Mouse (Mus musculus): ENCODE measurements at regions not wholly inside any gene's neighbourhood (a gene's known extent, or its start where the extent isn't known, plus 50 kb on each side); places are given as distances from the start of the nearest gene placed in this dataset.
A peak's percentile ranks its signal among the peaks of the same experiment; 100 is the strongest.

- H3K9ac ChIP-seq (ENCODE audit: low read depth, low read length): no peak overlapping the region
- no peak overlapping the region for H3K27ac ChIP-seq (ENCODE audit: low read length)
- no peak for ATAC-seq
- WGBS: 89% methylated on average over 5 of the region's 5 CpGs
- no peak overlapping the region for H3K4me3 ChIP-seq (ENCODE audit: low read depth, low read length)
- H3K4me2 ChIP-seq (ENCODE audit: low read length): no peak overlapping the region
- H3K36me3 ChIP-seq (ENCODE audit: control insufficient read depth, insufficient read depth, low read length): no peaks in the 10 kb centered on the region
- no peaks in the 10 kb centered on the region for H3K27me3 ChIP-seq (ENCODE audit: control insufficient read depth, insufficient read depth, low read depth, low read length)
- peaks cover 12% of the 10 kb centered on the region for H3K4me1 ChIP-seq (ENCODE audit: control insufficient read depth, insufficient read depth, low read length)
- H3K9me3 ChIP-seq (replicated peaks; ENCODE audit: control insufficient read depth, low read length, poor library complexity, severe bottlenecking): no peaks in the 10 kb centered on the region
Observed at GRCm38 (mm10) chr2:28365756-28366155, 80.8 kb upstream of the Ppp1r26 start.

- Histone ChIP-seq H3K4me2 (ENCODE audit: low read length) (no peak overlapping the region), H3K27me3 (ENCODE audit: control insufficient read depth, insufficient read depth, low read depth, low read length) (no peaks in the 10 kb centered on the region), H3K9ac (ENCODE audit: low read depth, low read length) (no peak overlapping the region), H3K9me3 (replicated peaks; ENCODE audit: control insufficient read depth, low read length, poor library complexity, severe bottlenecking) (no peaks in the 10 kb centered on the region), H3K4me1 (ENCODE audit: control insufficient read depth, insufficient read depth, low read length) (peaks cover 19% of the 10 kb centered on the region), H3K27ac (ENCODE audit: low read length) (no peak overlapping the region), H3K4me3 (ENCODE audit: low read depth, low read length) (no peak overlapping the region), H3K36me3 (ENCODE audit: control insufficient read depth, insufficient read depth, low read length) (no peaks in the 10 kb centered on the region)
- WGBS: 19% methylated on average over 3 of the region's 3 CpGs
- ATAC-seq: no peak
Observed at GRCm38 (mm10) chr2:28374838-28375237, 71.8 kb upstream of the Ppp1r26 start.

GRCm38 (mm10) chr2:28377948-28378822, 68.4 kb upstream of the Ppp1r26 start:
- H3K4me3 ChIP-seq (ENCODE audit: low read depth, low read length): no peak overlapping the region
- H3K36me3 ChIP-seq (ENCODE audit: control insufficient read depth, insufficient read depth, low read length): no peaks in the 10 kb centered on the region
- 83% methylated on average over 9 of the region's 9 CpGs for WGBS
- H3K27ac ChIP-seq (ENCODE audit: low read length): no peak overlapping the region
- H3K27me3 ChIP-seq (ENCODE audit: control insufficient read depth, insufficient read depth, low read depth, low read length): no peaks in the 10 kb centered on the region
- H3K4me1 ChIP-seq (ENCODE audit: control insufficient read depth, insufficient read depth, low read length): peaks cover 8% of the 10 kb centered on the region; the same call in 1 of the 2 replicates
- no peak overlapping the region for H3K9ac ChIP-seq (ENCODE audit: low read depth, low read length)
- no peak overlapping the region for H3K4me2 ChIP-seq (ENCODE audit: low read length)
- H3K9me3 ChIP-seq (replicated peaks; ENCODE audit: control insufficient read depth, low read length, poor library complexity, severe bottlenecking): no peaks in the 10 kb centered on the region
- no peak for ATAC-seq

GRCm38 (mm10) chr2:28382051-28382802, 64.4 kb upstream of the Ppp1r26 start:
- Histone ChIP-seq H3K9me3 (replicated peaks; ENCODE audit: control insufficient read depth, low read length, poor library complexity, severe bottlenecking) (no peaks in the 10 kb centered on the region), H3K9ac (ENCODE audit: low read depth, low read length) (no peak overlapping the region), H3K4me3 (ENCODE audit: low read depth, low read length) (no peak overlapping the region), H3K27ac (ENCODE audit: low read length) (no peak overlapping the region), H3K27me3 (ENCODE audit: control insufficient read depth, insufficient read depth, low read depth, low read length) (no peaks in the 10 kb centered on the region), H3K4me2 (ENCODE audit: low read length) (no peak overlapping the region), H3K4me1 (ENCODE audit: control insufficient read depth, insufficient read depth, low read length) (peaks cover 33% of the 10 kb centered on the region), H3K36me3 (ENCODE audit: control insufficient read depth, insufficient read depth, low read length) (no peaks in the 10 kb centered on the region)
- no peak for ATAC-seq
- WGBS: 63% methylated on average over 12 of the region's 12 CpGs

DNA sequence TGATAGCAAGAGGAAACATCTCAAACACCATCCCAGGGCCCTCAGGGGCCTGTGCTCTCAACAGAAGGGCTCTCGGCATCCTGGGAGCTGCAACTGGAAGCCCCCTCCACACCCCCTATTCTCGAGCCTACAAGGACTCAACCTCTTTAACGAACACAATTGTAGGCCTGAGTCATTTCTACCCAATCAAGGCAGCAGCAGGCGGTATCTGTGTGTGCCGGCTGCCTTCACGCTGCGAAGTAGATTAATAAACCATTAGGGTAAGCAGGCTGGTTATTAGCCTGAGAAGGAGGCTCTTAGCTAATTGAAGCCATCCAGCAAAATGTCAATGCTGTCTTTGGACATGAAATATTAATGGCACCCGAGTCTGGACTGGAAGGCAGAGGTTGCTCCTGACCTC, 61.7 kb upstream of the Ppp1r26 start:
- Histone ChIP-seq H3K36me3 (ENCODE audit: control insufficient read depth, insufficient read depth, low read length) (no peaks in the 10 kb centered on the region), H3K4me2 (ENCODE audit: low read length) (no peak overlapping the region), H3K27me3 (ENCODE audit: control insufficient read depth, insufficient read depth, low read depth, low read length) (no peaks in the 10 kb centered on the region), H3K9me3 (replicated peaks; ENCODE audit: control insufficient read depth, low read length, poor library complexity, severe bottlenecking) (no peaks in the 10 kb centered on the region), H3K9ac (ENCODE audit: low read depth, low read length) (no peak overlapping the region), H3K4me3 (ENCODE audit: low read depth, low read length) (no peak overlapping the region), H3K27ac (ENCODE audit: low read length) (peak overlapping the region; percentile 55; the same call in 1 of the 2 replicates), H3K4me1 (ENCODE audit: control insufficient read depth, insufficient read depth, low read length) (peaks cover 41% of the 10 kb centered on the region)
- WGBS: 18% methylated on average over 8 of the region's 8 CpGs
- no peak for ATAC-seq

DNA sequence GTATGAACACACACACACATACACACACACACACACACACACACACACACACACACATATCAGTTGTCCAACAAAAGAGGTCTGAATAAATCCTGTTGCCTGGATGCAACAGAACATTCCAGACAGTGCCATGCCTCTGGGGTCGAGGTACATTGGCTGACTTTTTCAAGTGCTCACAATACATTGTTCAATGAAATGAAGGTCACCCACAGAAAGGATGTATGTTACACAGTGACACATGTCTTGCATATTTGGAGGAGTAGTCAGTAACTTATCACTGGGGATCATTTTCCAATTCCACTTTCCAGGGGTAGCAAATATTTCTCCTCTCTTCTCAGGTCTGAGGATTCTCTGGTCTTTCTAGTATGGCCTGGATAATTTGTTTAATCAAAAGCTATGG, 59.8 kb upstream of the Ppp1r26 start:
- Histone ChIP-seq H3K27me3 (ENCODE audit: control insufficient read depth, insufficient read depth, low read depth, low read length) (no peaks in the 10 kb centered on the region), H3K4me2 (ENCODE audit: low read length) (no peak overlapping the region), H3K27ac (ENCODE audit: low read length) (peak overlapping the region; percentile 54), H3K4me1 (ENCODE audit: control insufficient read depth, insufficient read depth, low read length) (peaks cover 33% of the 10 kb centered on the region), H3K9ac (ENCODE audit: low read depth, low read length) (no peak overlapping the region), H3K9me3 (replicated peaks; ENCODE audit: control insufficient read depth, low read length, poor library complexity, severe bottlenecking) (no peaks in the 10 kb centered on the region), H3K36me3 (ENCODE audit: control insufficient read depth, insufficient read depth, low read length) (no peaks in the 10 kb centered on the region), H3K4me3 (ENCODE audit: low read depth, low read length) (no peak overlapping the region)
- 59% methylated on average over 1 of the region's 1 CpGs for WGBS
- no peak for ATAC-seq

DNA sequence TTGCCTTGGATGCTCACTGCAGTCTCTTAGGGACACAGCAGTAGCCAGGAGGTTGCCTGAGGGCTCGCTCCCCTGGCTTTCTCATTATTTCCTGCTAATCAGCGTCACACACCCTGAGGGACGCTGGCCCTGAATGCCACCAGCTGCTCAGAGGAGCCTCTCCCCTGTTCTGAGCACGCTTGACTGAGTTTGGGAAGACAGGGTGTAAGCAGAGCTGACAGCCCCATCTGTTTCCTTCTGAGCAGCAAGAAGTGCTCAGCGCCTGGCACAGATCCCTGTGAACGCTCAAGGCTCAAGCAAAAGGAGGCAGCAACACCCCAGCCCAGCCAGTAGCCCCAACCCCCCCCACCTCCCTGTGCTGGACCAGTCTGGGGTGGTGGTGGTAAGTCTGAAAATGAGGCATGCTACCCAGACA, 59.2 kb upstream of the Ppp1r26 start:
- 7% methylated on average over 6 of the region's 6 CpGs for WGBS
- H3K9me3 ChIP-seq (replicated peaks; ENCODE audit: control insufficient read depth, low read length, poor library complexity, severe bottlenecking): no peaks in the 10 kb centered on the region
- ATAC-seq: peak; percentile 69
- peaks cover 33% of the 10 kb centered on the region for H3K4me1 ChIP-seq (ENCODE audit: control insufficient read depth, insufficient read depth, low read length)
- H3K27me3 ChIP-seq (ENCODE audit: control insufficient read depth, insufficient read depth, low read depth, low read length): no peaks in the 10 kb centered on the region
- H3K4me2 ChIP-seq (ENCODE audit: low read length): no peak overlapping the region
- H3K27ac ChIP-seq (ENCODE audit: low read length): peak overlapping the region; percentile 54
- H3K9ac ChIP-seq (ENCODE audit: low read depth, low read length): 0 out of 2 replicates have a peak overlapping the region, but pooled peaks have one; percentile 25
- no peak overlapping the region for H3K4me3 ChIP-seq (ENCODE audit: low read depth, low read length)
- no peaks in the 10 kb centered on the region for H3K36me3 ChIP-seq (ENCODE audit: control insufficient read depth, insufficient read depth, low read length)

- Histone ChIP-seq H3K27me3 (ENCODE audit: control insufficient read depth, insufficient read depth, low read depth, low read length) (no peaks in the 10 kb centered on the region), H3K4me1 (ENCODE audit: control insufficient read depth, insufficient read depth, low read length) (peaks cover 33% of the 10 kb centered on the region), H3K36me3 (ENCODE audit: control insufficient read depth, insufficient read depth, low read length) (no peaks in the 10 kb centered on the region), H3K9me3 (replicated peaks; ENCODE audit: control insufficient read depth, low read length, poor library complexity, severe bottlenecking) (no peaks in the 10 kb centered on the region), H3K4me3 (ENCODE audit: low read depth, low read length) (no peak overlapping the region), H3K27ac (ENCODE audit: low read length) (peak overlapping the region; percentile 54; the same call in 1 of the 2 replicates), H3K4me2 (ENCODE audit: low read length) (no peak overlapping the region), H3K9ac (ENCODE audit: low read depth, low read length) (no peak overlapping the region)
- ATAC-seq: no peak
- WGBS: 60% methylated on average over 4 of the region's 4 CpGs
Observed at GRCm38 (mm10) chr2:28387926-28388325, 58.7 kb upstream of the Ppp1r26 start.

GRCm38 (mm10) chr2:28389703-28390102, 56.9 kb upstream of the Ppp1r26 start:
- no peaks in the 10 kb centered on the region for H3K36me3 ChIP-seq (ENCODE audit: control insufficient read depth, insufficient read depth, low read length)
- H3K9ac ChIP-seq (ENCODE audit: low read depth, low read length): no peak overlapping the region
- no peaks in the 10 kb centered on the region for H3K27me3 ChIP-seq (ENCODE audit: control insufficient read depth, insufficient read depth, low read depth, low read length)
- H3K9me3 ChIP-seq (replicated peaks; ENCODE audit: control insufficient read depth, low read length, poor library complexity, severe bottlenecking): no peaks in the 10 kb centered on the region
- H3K4me1 ChIP-seq (ENCODE audit: control insufficient read depth, insufficient read depth, low read length): peaks cover 29% of the 10 kb centered on the region
- no peak overlapping the region for H3K4me2 ChIP-seq (ENCODE audit: low read length)
- H3K27ac ChIP-seq (ENCODE audit: low read length): no peak overlapping the region
- 84% methylated on average over 5 of the region's 5 CpGs for WGBS
- ATAC-seq: no peak
- H3K4me3 ChIP-seq (ENCODE audit: low read depth, low read length): no peak overlapping the region
